Mouse (Mus musculus): ENCODE data around the gene Igfbp6.

Gene Igfbp6

DNA sequence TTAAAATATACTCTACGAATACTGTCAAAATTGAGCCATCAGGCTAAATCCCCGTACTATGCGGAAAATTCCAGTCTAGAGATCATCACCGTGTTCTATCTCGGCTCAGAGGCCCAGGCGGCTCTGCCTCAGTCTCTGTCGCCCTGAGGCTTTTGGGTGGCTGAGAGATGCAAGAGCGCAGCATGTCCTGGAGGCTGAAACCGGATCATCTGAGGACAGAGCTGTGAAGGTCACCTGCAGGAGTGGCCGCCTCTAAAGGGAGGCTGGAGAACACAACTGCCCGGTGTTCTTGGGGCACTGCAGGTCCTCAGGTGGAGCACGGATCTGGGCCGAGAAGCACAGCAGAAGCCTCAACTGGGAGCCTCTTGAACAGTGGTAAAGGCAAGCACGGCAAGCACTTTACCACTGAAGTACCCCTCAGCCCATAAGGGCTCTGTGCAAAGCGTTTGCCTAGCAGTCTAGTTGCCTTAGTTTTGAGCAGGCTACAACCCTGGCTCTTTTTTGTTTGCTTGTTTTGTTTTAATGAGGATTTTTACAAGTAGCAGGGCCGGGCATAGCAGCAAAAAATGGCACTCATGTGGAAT lies 31.7 kb downstream of the Igfbp6 start:
- DNase-seq (ENCODE audit: low read depth, low spot score): no peak

DNA sequence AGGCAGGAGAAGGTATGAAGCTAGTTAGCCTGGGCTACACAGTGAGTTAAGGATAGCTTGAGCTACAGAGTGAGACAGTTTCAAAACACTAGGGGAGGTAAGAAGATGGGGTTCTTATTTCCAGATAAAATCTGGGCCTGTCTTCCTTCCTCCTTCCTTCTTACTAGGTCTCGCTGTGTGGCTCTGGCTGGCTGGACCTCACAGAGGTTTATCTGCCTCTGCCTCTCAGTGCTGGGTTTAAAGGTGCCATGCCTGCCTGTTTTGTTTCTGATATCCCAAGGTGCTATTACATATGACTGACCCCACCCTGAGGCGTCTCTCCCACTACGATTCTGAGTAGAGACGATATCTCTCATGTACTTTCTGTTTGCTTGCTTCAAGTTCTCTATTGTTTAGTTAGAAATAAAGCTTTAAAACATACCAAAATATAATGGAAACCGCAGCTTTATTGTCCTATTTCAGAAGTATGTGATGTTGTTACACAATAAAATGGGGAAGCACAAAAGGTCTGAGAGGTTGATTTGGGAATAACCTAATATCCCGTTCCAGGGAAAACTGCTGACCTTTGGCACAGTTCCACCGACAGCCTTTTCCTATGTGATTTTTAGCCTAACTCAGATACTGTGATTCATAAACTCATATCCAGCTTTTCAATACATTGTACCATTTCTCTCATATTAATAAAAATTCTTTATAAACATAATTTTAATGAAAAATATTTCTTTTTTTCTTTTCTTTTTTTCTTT lies 32.6 kb downstream of the Igfbp6 start:
- DNase-seq (ENCODE audit: low read depth, low spot score): no peak

- DNase-seq (ENCODE audit: low read depth, low spot score): no peak
Observed at GRCm38 (mm10) chr15:102177417-102177816, 33.3 kb downstream of the Igfbp6 start.

DNA sequence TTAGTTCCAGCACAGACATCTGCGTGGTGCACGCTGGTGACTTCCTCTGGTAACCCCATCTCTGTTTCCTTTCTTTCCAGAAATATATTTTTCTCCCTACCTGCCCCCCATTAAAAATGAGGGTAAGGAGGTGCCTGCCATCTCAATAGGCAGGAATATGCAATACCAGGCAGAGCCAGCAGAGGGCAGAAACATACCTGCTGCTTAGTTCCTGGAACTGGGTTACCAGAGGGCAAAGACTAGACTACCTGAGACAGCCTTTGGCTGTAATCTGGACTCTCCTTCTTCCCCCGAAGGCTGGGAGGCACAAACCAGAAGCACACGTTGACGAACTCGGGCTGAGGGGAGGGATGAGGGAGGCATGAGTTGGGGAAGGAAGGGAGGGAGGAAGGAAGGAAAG lies 34.1 kb downstream of the Igfbp6 start:
- DNase-seq (ENCODE audit: low read depth, low spot score): peak; percentile 88

GRCm38 (mm10) chr15:102179106-102179505 lies 34.9 kb downstream of the Igfbp6 start:
- no peak for DNase-seq (ENCODE audit: low read depth, low spot score)

GRCm38 (mm10) chr15:102179924-102180323 lies 35.8 kb downstream of the Igfbp6 start:
- DNase-seq (ENCODE audit: low read depth, low spot score): no peak

GRCm38 (mm10) chr15:102183076-102183475 lies 38.9 kb downstream of the Igfbp6 start:
- no peak for DNase-seq (ENCODE audit: low read depth, low spot score)

GRCm38 (mm10) chr15:102186239-102186638 lies 42.1 kb downstream of the Igfbp6 start:
- no peak for DNase-seq (ENCODE audit: low read depth, low spot score)

- no peak for DNase-seq (ENCODE audit: low read depth, low spot score)
Observed at GRCm38 (mm10) chr15:102188096-102188495, 43.9 kb downstream of the Igfbp6 start.

GRCm38 (mm10) chr15:102188883-102189282 lies 44.7 kb downstream of the Igfbp6 start:
- no peak for DNase-seq (ENCODE audit: low read depth, low spot score)

GRCm38 (mm10) chr15:102191699-102192098 lies 47.5 kb downstream of the Igfbp6 start:
- DNase-seq (ENCODE audit: low read depth, low spot score): no peak

DNA sequence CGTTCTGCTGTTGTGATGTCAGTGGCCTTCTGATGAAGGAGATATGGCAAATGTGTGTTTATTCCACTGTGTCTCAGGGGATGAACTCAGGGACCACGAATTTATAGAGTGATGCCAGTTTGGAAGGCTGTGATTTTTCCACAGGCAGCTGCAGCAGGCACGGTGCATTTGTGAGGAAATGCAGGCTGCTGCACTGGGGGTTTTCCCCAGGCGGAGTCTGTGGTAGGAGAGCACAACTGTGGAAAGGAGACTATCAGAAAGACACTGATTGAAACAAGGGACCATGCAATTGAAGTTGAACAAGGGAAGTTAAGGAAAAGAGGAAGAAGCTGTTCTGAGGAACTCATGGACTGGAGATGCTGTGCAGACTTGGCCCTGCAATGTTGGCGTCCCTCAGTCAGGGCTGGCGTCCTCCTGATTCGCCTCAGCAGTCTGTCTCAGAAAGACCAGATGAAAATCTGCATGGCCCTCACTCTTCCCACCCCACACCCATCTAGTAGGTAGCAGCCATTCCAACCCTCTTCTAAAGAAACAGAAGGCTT lies 48.2 kb downstream of the Igfbp6 start:
- no peak for DNase-seq (ENCODE audit: low read depth, low spot score)

DNA sequence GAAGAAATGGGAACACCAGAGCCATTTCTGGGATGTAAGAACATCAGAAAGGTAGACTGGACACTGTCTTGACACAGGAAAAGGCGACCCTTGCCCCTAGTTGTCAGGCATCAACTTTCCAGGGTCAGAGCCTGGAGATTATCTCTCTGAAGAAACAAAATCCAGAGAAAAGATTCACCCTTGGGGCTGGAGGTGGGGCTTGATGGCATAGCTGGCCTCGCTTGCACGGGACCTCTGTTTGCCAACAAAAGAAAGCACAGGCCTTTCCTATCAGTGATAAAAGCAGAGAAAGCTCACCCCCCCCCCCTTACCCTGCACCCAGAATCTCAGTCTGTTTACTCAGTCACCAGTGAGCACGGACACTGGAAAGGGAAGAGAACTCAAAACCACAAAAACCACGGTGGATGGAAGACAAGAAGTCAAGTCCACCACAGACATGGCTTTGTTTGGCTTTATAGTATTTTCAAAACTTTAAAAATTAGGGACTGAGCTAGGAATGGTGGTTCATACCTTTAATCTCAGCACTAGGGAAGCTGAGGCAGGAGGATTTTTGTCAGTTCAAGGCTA lies 48.7 kb downstream of the Igfbp6 start:
- no peak for DNase-seq (ENCODE audit: low read depth, low spot score)

- no peak for DNase-seq (ENCODE audit: low read depth, low spot score)
Observed at GRCm38 (mm10) chr15:102193652-102194051, 49.5 kb downstream of the Igfbp6 start.

- DNase-seq (ENCODE audit: low read depth, low spot score): no peak
Observed at GRCm38 (mm10) chr15:102194439-102194838, 50.3 kb downstream of the Igfbp6 start.

DNA sequence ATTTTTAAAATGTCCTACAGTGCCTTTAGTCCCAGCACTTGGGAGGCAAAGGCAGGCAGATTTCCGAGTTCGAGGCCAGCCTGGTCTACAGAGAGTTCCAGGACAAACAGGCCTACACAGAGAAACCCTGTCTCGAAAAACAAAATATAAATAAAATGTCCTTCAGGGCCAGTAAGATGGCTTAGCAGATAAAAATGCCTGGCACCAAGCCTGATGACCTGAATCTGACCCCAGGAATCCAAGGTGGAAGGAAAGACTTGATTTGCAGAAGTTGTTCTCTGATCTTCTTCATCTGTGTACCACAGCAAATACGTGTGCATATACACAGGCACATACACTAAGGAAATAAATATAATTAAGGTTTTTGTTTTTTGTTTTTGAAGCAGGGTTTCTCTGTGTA lies 51.2 kb downstream of the Igfbp6 start:
- no peak for DNase-seq (ENCODE audit: low read depth, low spot score)

- DNase-seq (ENCODE audit: low read depth, low spot score): no peak
Observed at GRCm38 (mm10) chr15:102198841-102199240, 54.7 kb downstream of the Igfbp6 start.
